Comparison of ENCODE assay signal across 26 mouse cellular contexts in genomic region chr1:34733026-34733913, GRCm38 (mm10).
DNase-seq lines count a peak whose midpoint lies in the region; ATAC-seq and TF ChIP-seq lines count a peak whose summit lies in the region.
"Had no signal": no experiment of that assay in that cellular context is flagged by ENCODE, and none has a peak within 500 bp of the region (broad histone marks: within the 10 kb centered on the region; RNA-seq: fewer than 3 reads in every experiment).

No protein-coding gene starts in this region.

- no peaks in the 10 kb centered on the region for H3K9me3 ChIP-seq in forebrain, embryonic 11.5 days (ENCODE audit: control insufficient read depth, low read length)
- H3K9me3 ChIP-seq in forebrain, embryonic 14.5 days (replicated peaks; ENCODE audit: control insufficient read depth, low read length) = no peaks in the 10 kb centered on the region
- no peaks in the 10 kb centered on the region for H3K9me3 ChIP-seq in hindbrain, postnatal 0 days (ENCODE audit: low read length)
- no peaks in the 10 kb centered on the region for H3K9me3 ChIP-seq in hindbrain, embryonic 13.5 days
- H3K9me3 ChIP-seq: embryonic facial prominence, embryonic 10.5 days; embryonic facial prominence, embryonic 13.5 days; forebrain, embryonic 13.5 days; heart, embryonic 10.5 days; heart, embryonic 13.5 days had no signal

- H3K4me3 ChIP-seq in forebrain, embryonic 11.5 days (ENCODE audit: low read depth, low read length) = no peak overlapping the region
- H3K4me3 ChIP-seq in forebrain, embryonic 14.5 days (ENCODE audit: low read depth, low read length) = no peak overlapping the region
- H3K4me3 ChIP-seq in hindbrain, postnatal 0 days (ENCODE audit: low read length) = no peak overlapping the region
- H3K4me3 ChIP-seq in hindbrain, embryonic 13.5 days = no peak overlapping the region
- H3K4me3 ChIP-seq: embryonic facial prominence, embryonic 10.5 days; embryonic facial prominence, embryonic 13.5 days; erythroblast, embryonic 14.5 days; forebrain, embryonic 13.5 days; gastrocnemius, adult 2 months; heart, adult 2 months; heart, embryonic 10.5 days; heart, embryonic 13.5 days had no signal

- no peak overlapping the region for H3K27ac ChIP-seq in forebrain, embryonic 11.5 days (ENCODE audit: low read depth, low read length)
- no peak overlapping the region for H3K27ac ChIP-seq in forebrain, embryonic 14.5 days (ENCODE audit: low read depth, low read length)
- H3K27ac ChIP-seq in hindbrain, postnatal 0 days = no peak overlapping the region
- H3K27ac ChIP-seq in hindbrain, embryonic 13.5 days = no peak overlapping the region
- H3K27ac ChIP-seq: embryonic facial prominence, embryonic 10.5 days; embryonic facial prominence, embryonic 13.5 days; forebrain, embryonic 13.5 days; gastrocnemius, adult 2 months; heart, adult 2 months; heart, embryonic 10.5 days; heart, embryonic 13.5 days had no signal

- H3K36me3 ChIP-seq in forebrain, embryonic 11.5 days (ENCODE audit: control insufficient read depth, insufficient read depth, low read length) = no peaks in the 10 kb centered on the region
- H3K36me3 ChIP-seq in forebrain, embryonic 14.5 days (ENCODE audit: control insufficient read depth, insufficient read depth, low read length) = no peaks in the 10 kb centered on the region
- H3K36me3 ChIP-seq in hindbrain, postnatal 0 days (ENCODE audit: insufficient read depth, low read length) = no peaks in the 10 kb centered on the region
- no peaks in the 10 kb centered on the region for H3K36me3 ChIP-seq in hindbrain, embryonic 13.5 days
- H3K36me3 ChIP-seq: embryonic facial prominence, embryonic 10.5 days; embryonic facial prominence, embryonic 13.5 days; heart, embryonic 10.5 days; heart, embryonic 13.5 days had no signal

- no peaks in the 10 kb centered on the region for H3K27me3 ChIP-seq in forebrain, embryonic 11.5 days (ENCODE audit: control insufficient read depth, insufficient read depth, low read length)
- no peaks in the 10 kb centered on the region for H3K27me3 ChIP-seq in forebrain, embryonic 14.5 days (replicated peaks; ENCODE audit: control insufficient read depth, insufficient read depth, low read length)
- H3K27me3 ChIP-seq in hindbrain, postnatal 0 days (ENCODE audit: insufficient read depth, low read length) = no peaks in the 10 kb centered on the region
- H3K27me3 ChIP-seq in hindbrain, embryonic 13.5 days = no peaks in the 10 kb centered on the region
- H3K27me3 ChIP-seq: embryonic facial prominence, embryonic 13.5 days; forebrain, embryonic 13.5 days; heart, embryonic 13.5 days had no signal

- peak; percentile 18 for DNase-seq in forebrain, embryonic 11.5 days (ENCODE audit: low spot score)
- DNase-seq in forebrain, embryonic 14.5 days (ENCODE audit: low spot score) = no peak
- DNase-seq in hindbrain, postnatal 0 days (ENCODE audit: low spot score) = no peak
- DNase-seq in testis, postnatal 10 days (ENCODE audit: low spot score) = peak; percentile 14
- DNase-seq in testis, postnatal 14 days (ENCODE audit: low spot score) = no peak
- DNase-seq in spleen, adult 18-20 months = no peak
- DNase-seq: adrenal gland, adult 8-10 months; adrenal gland, postnatal 25 days; cerebellum, adult 18-20 months; cerebellum, adult 9-11 months; cerebellum, postnatal 36 days; embryo, embryonic 11 days; forebrain, postnatal 0 days; gastrocnemius, adult 2 months; gastrocnemius, postnatal 14 days; heart, adult 2 months; heart, postnatal 14 days; heart, postnatal 4 days had no signal

- no peaks in the 10 kb centered on the region for H3K4me1 ChIP-seq in forebrain, embryonic 11.5 days (replicated peaks; ENCODE audit: control insufficient read depth, insufficient read depth, low read length)
- H3K4me1 ChIP-seq in forebrain, embryonic 14.5 days (ENCODE audit: control insufficient read depth, insufficient read depth, low read length) = no peaks in the 10 kb centered on the region
- H3K4me1 ChIP-seq in hindbrain, postnatal 0 days (ENCODE audit: insufficient read depth, low read length) = no peaks in the 10 kb centered on the region
- H3K4me1 ChIP-seq in hindbrain, embryonic 13.5 days (replicated peaks) = peaks cover 3% of the 10 kb centered on the region; the same call in 1 of the 2 replicates
- H3K4me1 ChIP-seq: embryonic facial prominence, embryonic 10.5 days; embryonic facial prominence, embryonic 13.5 days; forebrain, embryonic 13.5 days had no signal

- 83% methylated on average over 17 of the region's 17 CpGs for WGBS in forebrain, embryonic 11.5 days
- WGBS in forebrain, embryonic 14.5 days = 77% methylated on average over 17 of the region's 17 CpGs
- 65% methylated on average over 17 of the region's 17 CpGs for WGBS in hindbrain, postnatal 0 days
- WGBS in hindbrain, embryonic 13.5 days = 70% methylated on average over 17 of the region's 17 CpGs

- H3K9ac ChIP-seq in forebrain, embryonic 11.5 days (ENCODE audit: low read length) = no peak overlapping the region
- H3K9ac ChIP-seq in forebrain, embryonic 14.5 days (ENCODE audit: low read length) = no peak overlapping the region
- H3K9ac ChIP-seq in hindbrain, postnatal 0 days (replicated peaks; ENCODE audit: low read length) = no peak overlapping the region
- H3K9ac ChIP-seq in hindbrain, embryonic 13.5 days = no peak overlapping the region
- H3K9ac ChIP-seq: embryonic facial prominence, embryonic 13.5 days; forebrain, embryonic 13.5 days; forebrain, postnatal 0 days; heart, embryonic 13.5 days had no signal

- no peak overlapping the region for H3K4me2 ChIP-seq in forebrain, embryonic 11.5 days (ENCODE audit: low read depth, low read length, severe bottlenecking)
- H3K4me2 ChIP-seq in forebrain, embryonic 14.5 days (ENCODE audit: low read length) = no peak overlapping the region
- H3K4me2 ChIP-seq in hindbrain, postnatal 0 days (ENCODE audit: low read depth, low read length) = no peak overlapping the region
- no peak overlapping the region for H3K4me2 ChIP-seq in hindbrain, embryonic 13.5 days
- H3K4me2 ChIP-seq: embryonic facial prominence, embryonic 13.5 days; forebrain, embryonic 13.5 days; heart, embryonic 13.5 days had no signal

- ATAC-seq in forebrain, embryonic 11.5 days (replicated peaks; ENCODE audit: low FRiP score) = no peak
- no peak for ATAC-seq in forebrain, embryonic 14.5 days
- ATAC-seq in hindbrain, postnatal 0 days = 0 out of 2 replicates have a peak, but pooled peaks have one; percentile 38
- ATAC-seq in hindbrain, embryonic 13.5 days (ENCODE audit: low FRiP score) = no peak
- ATAC-seq: activated CD4-positive, CD25-positive, alpha-beta regulatory T cell, adult 4 months; forebrain, embryonic 13.5 days; forebrain, postnatal 0 days had no signal

- TF ChIP-seq CTCF in hindbrain, postnatal 0 days (IDR thresholded peaks at IDR 0.05; ENCODE audit: low read depth) = no peak

Comparison
In these comparisons a context has a peak if more than half of its experiments do, and no peak if none do; other contexts are left out.
1. DNase-seq: peak in forebrain, embryonic 11.5 days (single experiment) and testis, postnatal 10 days (single experiment); none in forebrain, embryonic 14.5 days (single experiment), hindbrain, postnatal 0 days (single experiment), testis, postnatal 14 days (single experiment) and spleen, adult 18-20 months (0 of 2).